Mouse (Mus musculus) heart, adult 18-20 months (tissue): ENCODE measurements at regions not wholly inside any gene's neighbourhood (a gene's known extent, or its start where the extent isn't known, plus 50 kb on each side); places are given as distances from the start of the nearest gene placed in this dataset.

Experiments
- DNase-seq, 2 experiments: peaks; one replicate each; pipeline ENCODE4 v3.0.0; 2021 to 2022; ENCODE audit warnings: mixed read lengths in 1 of 2

DNA sequence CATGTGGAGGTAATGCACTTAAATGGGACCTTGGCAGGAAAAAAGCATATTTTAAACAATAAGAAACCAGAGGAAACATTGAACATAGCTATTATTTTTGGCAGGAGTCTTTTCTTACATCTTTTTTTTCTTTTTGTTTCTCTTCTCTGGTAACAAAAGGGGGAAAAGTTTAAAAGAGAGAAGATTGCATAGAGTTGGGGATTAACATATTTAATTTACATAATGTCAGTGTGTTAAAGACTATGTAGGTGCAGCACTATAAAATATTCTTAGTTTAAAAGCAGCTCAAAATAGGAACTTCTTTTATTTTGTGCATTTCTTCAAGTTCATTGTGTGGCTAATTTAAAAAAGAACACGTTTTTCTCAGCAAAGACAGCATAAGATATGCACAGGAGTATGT lies 1087.5 kb downstream of the Cdh11 start:
- no peak for DNase-seq

- DNase-seq, result no peak
These were observed 1094.5 kb downstream of the Cdh11 start for GRCm38 (mm10) chr8:101690901-101691300.

DNA sequence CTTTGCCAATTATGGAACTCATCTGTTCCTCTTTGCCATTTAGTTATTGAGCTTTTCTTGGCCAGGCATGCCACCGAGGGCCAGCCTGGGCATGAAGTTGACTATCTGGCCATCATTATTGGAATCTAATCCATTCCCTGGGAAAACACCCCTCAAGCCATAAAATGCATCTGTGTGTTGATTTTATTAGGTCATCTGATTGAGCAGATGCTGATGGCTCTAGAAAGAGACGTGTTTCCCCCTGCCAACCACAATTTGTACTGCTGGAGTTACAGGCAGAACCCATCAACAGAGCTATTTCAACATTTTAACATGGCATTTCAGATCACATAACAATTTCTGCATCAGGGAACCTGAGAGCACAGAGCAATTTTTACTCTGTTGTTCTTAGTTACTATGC lies 1116.5 kb downstream of the Cdh11 start:
- no peak for DNase-seq

- no peak for DNase-seq
These were observed 1122.6 kb downstream of the Cdh11 start for GRCm38 (mm10) chr8:101662874-101663273.

DNA sequence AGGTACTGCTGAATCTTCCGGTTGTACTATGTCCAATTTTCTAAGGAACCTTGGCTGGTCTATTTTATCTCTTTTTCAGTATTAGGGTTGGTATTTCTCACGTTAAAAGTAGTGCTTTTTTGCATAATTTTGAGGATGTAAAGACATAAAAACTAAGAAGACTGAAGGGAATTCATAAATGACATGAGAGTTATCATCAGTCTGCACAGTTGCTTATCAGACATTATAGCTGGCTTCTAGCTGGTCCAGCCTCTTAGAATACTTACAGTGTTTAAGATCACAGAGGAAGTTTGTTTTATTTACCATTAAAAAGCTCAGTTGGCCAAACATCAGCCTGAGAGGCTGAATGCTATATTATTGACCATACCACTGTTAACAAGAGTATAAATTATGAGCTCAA lies 1130.2 kb downstream of the Cdh11 start:
- no peak for DNase-seq

DNA sequence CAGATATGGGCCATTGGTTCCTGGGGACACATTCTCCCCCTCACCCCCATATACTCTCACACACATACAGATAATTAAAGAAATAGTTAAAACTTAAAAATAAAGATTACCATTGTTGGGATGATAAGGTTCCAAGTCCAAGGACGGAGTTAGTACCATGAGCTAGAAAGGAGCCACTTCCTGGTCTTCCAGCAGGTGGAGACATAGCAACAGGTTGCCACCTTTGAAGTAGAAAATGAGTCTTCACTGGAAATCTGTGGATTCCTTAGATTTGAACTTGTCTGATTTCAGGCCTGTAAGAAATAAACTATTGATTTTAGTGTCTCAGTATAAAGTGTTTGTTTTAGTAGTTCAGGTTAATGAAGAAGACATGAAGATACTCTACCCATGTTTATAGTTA lies 1156.6 kb downstream of the Cdh11 start:
- DNase-seq, result peak in 1 of 2 experiments; percentile 37

DNA sequence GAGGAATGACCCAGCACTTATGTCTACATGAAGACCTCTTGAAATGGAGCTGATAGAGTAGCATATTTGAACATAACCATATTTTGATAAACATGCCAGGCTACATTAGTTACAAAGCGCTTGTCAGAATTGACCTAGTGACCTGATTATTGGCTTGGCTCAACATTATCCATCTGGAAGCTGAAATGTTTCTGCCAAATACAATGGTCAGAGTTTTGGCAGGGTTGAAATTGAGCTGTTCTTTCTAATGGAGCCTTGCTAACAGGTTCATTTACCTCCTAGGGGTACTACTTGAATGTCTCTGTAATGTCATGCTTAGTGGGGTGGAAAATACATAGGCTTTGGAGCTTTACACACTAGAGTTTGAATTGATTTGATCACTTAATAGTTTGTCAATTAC lies 1163.5 kb downstream of the Cdh11 start:
- no peak for DNase-seq

DNA sequence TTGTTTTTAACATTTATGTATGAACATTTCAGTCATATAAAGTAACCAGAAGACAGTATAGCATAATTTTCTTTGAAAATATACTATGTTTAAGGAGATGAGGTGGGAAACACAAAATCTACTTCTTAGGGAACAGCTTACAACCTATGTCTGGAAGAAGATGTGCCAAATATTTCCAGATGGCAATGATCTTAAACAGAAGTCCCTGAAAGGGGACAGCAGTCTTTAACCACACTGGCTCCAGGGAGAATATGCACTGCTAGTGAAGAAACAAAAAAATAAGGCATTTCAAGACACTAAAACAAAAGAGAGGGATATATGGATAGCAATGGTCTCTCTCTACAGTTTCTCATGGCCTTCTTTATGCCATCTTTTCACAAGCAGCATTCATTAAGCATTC lies 1194.3 kb downstream of the Cdh11 start:
- no peak for DNase-seq

- DNase-seq, result no peak
These were observed 1194.8 kb downstream of the Cdh11 start for GRCm38 (mm10) chr8:101590639-101591038.

DNA sequence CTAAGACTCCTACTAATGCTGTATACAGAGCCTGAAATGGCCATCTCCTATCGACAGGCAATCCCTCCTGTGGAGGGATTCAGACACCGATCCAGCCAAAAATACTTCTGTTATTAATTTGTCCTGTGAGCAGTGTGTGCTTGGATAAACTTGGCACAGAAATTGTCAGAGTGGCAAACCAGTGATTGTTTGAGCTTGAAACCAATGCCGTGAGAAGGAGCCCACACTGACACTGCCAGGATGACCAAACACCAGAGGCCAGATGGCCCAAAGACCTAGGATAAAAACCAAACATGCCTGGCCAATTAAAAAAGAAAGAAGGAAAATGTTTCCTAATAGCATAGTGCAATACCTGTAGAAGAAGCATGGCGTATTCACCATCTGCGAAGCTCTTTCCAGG lies 1221.0 kb downstream of the Cdh11 start:
- no peak for DNase-seq

DNA sequence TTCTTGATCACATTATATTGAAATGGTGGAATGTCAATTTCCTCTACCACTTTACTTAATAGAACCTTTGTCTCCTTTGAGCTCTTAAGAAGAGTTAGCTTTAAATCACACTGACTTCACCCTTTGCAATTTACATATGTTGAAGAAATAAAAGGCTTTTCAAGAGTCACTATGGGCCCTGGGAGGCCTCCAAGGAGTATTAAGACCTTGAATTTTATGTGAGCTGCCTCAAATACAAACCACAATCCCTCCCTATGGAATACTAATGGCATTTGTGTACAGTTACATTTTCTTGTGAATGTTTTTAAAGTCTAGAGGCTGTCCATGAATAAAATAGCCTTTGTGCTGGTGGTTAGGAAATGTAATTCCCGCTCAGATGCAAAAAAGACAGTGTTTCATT lies 1262.7 kb downstream of the Cdh11 start:
- DNase-seq, result no peak

GRCm38 (mm10) chr8:101478554-101479314 lies 1306.7 kb downstream of the Cdh11 start:
- no peak for DNase-seq

DNA sequence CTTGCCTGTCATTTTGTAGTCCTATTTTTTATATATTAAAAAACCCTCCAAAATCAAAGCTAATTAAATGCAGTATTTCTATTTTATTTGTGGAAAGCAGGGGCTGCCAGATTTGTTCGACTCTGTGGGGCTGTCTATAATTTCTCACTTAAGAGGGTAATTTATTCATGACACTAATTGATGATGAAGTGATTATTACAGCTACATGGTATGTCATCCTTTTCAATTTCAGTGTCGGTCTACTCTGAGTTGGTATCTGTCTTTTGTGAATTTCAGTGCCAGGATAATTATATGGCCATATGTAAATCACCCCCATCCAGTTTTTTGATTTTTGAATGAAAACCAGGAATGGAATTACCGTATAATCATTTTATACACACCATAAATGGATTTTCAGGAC lies 1319.1 kb downstream of the Cdh11 start:
- no peak for DNase-seq

DNA sequence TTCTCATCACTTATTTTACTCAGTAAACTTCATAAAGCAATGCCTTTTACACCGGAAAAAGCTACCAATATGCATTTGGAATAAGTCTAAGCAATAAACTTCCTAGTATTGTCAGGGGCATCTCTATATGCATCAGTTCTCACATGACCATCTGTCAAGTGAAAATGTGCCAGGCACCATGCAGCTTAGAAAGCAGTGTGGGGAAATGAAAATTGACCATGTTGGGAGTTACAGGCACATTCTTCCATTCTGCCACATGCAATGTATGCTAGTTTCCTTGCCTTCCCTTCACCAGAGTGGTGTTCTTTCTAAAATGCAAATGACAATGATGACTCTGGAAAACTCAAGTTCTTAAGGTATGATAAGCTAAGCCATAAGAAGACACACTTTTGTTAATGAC lies 1322.9 kb downstream of the Cdh11 start:
- DNase-seq, result no peak

DNA sequence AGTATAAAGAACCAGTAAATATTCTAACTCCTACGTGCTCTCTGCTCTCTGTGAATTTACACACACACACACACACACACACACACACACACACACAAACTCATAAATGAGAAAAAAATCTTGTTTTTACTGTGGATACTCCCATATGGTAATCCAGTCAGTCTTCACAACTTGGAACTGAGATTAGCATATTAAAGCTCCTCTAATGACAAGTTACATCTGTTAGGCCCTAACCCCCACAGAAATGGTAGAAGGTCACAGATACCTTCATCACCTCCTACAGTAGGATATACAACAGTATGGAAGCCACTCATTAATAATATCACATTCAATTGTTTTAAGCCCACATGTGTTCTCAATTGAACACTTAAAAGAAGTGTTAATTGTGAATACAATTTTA lies 1340.7 kb downstream of the Cdh11 start:
- no peak for DNase-seq

DNA sequence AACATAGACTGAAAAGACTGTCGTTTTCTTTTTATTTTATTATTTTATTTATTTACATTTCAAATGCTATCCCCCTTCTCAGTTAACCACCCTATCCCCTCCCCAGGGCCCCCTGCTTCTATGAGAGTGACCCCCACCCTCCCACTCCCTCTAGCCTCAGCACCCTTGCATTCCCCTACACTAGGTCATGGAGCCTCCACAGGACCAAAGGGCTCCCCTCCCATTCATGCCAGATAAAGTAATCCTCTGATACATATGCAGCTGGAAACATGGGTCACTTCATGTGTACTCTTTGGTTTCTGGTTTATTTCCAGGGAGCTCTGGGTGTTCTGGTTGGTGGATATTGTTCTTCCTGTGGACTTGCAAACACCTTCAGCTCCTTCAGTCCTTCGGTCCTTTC lies 1342.9 kb downstream of the Cdh11 start:
- DNase-seq, result no peak

DNA sequence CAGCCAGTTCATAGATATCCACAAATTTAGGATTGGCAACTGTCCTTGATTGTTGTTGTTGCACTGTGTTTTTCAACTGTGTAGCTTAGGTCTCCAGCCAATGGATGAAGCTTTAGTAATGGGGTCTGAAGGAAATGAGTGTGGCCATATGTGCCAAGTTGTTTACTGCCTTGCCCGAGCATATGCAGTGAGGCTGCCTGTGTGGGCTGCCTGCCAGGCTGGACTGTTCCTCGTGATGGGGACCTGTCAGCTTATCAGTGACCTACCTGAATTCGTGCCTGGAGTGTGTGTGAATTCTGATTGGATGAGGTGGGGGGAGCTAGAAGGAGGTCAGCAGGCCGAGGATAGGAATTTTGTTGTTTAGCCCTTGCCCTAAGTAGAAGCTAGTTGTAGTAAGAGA lies 1349.8 kb downstream of the Cdh11 start:
- no peak for DNase-seq
